Mouse (Mus musculus): ENCODE data around the gene Tigar.

GRCm38 (mm10) chr6:127094565-127094964, 14.8 kb downstream of the Tigar start:
- no peak for TF ChIP-seq GATA1 (IDR thresholded peaks at IDR 0.05; ENCODE audit: borderline replicate concordance, low read length)
- TF ChIP-seq FLI1 (IDR thresholded peaks at IDR 0.05; ENCODE audit: low read length) = no peak
